Mouse (Mus musculus): ENCODE data around the gene Kcnq5.
"Not testable (repeated sequence)": the region's sequence is repeated elsewhere in the genome, so short reads cannot be mapped to it uniquely, and the experiment has no call there.

Gene Kcnq5

GRCm38 (mm10) chr1:21622455-21622854 is 339.3 kb downstream of the Kcnq5 start:
- DNase-seq = no peak

- no peak for DNase-seq
Measured at GRCm38 (mm10) chr1:21622039-21622438, 339.7 kb downstream of the Kcnq5 start.

GRCm38 (mm10) chr1:21618712-21619111 is 343.0 kb downstream of the Kcnq5 start:
- DNase-seq = no peak

GRCm38 (mm10) chr1:21616666-21617065 is 345.1 kb downstream of the Kcnq5 start:
- no peak for DNase-seq

GRCm38 (mm10) chr1:21613933-21614332 is 347.8 kb downstream of the Kcnq5 start:
- no peak for DNase-seq

GRCm38 (mm10) chr1:21604003-21604402 is 357.7 kb downstream of the Kcnq5 start:
- DNase-seq = no peak

GRCm38 (mm10) chr1:21602567-21602966 is 359.2 kb downstream of the Kcnq5 start:
- no peak for DNase-seq

- no peak for DNase-seq
Measured at GRCm38 (mm10) chr1:21600606-21601005, 361.1 kb downstream of the Kcnq5 start.

- no peak for DNase-seq
Measured at GRCm38 (mm10) chr1:21593872-21594271, 367.9 kb downstream of the Kcnq5 start.

GRCm38 (mm10) chr1:21567397-21567796 is 394.3 kb downstream of the Kcnq5 start:
- DNase-seq = not testable (repeated sequence)

- DNase-seq = no peak
Measured at GRCm38 (mm10) chr1:21554630-21555029, 407.1 kb downstream of the Kcnq5 start.

GRCm38 (mm10) chr1:21552715-21553114 is 409.0 kb downstream of the Kcnq5 start:
- no peak for DNase-seq

- DNase-seq = no peak
Measured at GRCm38 (mm10) chr1:21543909-21544308, 417.8 kb downstream of the Kcnq5 start.

GRCm38 (mm10) chr1:21539486-21539885 is 422.3 kb downstream of the Kcnq5 start:
- DNase-seq = no peak

GRCm38 (mm10) chr1:21530823-21531222 is 430.9 kb downstream of the Kcnq5 start:
- DNase-seq = no peak

GRCm38 (mm10) chr1:21521995-21522394 is 439.7 kb downstream of the Kcnq5 start:
- DNase-seq = no peak

GRCm38 (mm10) chr1:21521475-21521874 is 440.3 kb downstream of the Kcnq5 start:
- no peak for DNase-seq

GRCm38 (mm10) chr1:21520116-21520645 is 441.6 kb downstream of the Kcnq5 start:
- DNase-seq = no peak

GRCm38 (mm10) chr1:21506665-21507064 is 455.1 kb downstream of the Kcnq5 start:
- DNase-seq = no peak

GRCm38 (mm10) chr1:21499815-21500534 is 461.8 kb downstream of the Kcnq5 start:
- DNase-seq = no peak

- no peak for DNase-seq
Measured at GRCm38 (mm10) chr1:21496307-21496706, 465.4 kb downstream of the Kcnq5 start.

- DNase-seq = no peak
Measured at GRCm38 (mm10) chr1:21488645-21489044, 473.1 kb downstream of the Kcnq5 start.

GRCm38 (mm10) chr1:21486266-21486665 is 475.5 kb downstream of the Kcnq5 start:
- DNase-seq = no peak

- DNase-seq = no peak
Measured at GRCm38 (mm10) chr1:21469311-21469710, 492.4 kb downstream of the Kcnq5 start.

- DNase-seq = no peak
Measured at GRCm38 (mm10) chr1:21466431-21466830, 495.3 kb downstream of the Kcnq5 start.
